Mouse (Mus musculus): ENCODE measurements around the gene Cyp2j12. TPM values are rescaled to one million over a fixed set of nuclear protein-coding genes. Genes with fewer than 3 reads are reported as not detected.
"Not testable (repeated sequence)": the region's sequence is repeated elsewhere in the genome, so short reads cannot be mapped to it uniquely, and the experiment has no call there.

The Cyp2j12 gene
- polyA plus RNA-seq (2014; fragmentation: Nextera tagmentation; extraction: Ambion mirVana) = not detected in 2 replicates

GRCm38 (mm10) chr4:96140732-96141467 is at the start of gene Cyp2j12:
Gene Cyp2j12, minus strand, starts transcription at chr4:96141152.
- ATAC-seq (replicated peaks; ENCODE audit: low FRiP score) = no peak
- Histone ChIP-seq H3K9ac (ENCODE audit: low read depth, low read length) (no peak within 1 kb of the TSS), H3K4me2 (no peak within 1 kb of the TSS), H3K4me1 (replicated peaks; ENCODE audit: control insufficient read depth, insufficient read depth, low read length) (no peaks in the 10 kb centered on the region), H3K4me3 (ENCODE audit: low read depth, low read length) (no peak within 1 kb of the TSS), H3K27ac (ENCODE audit: low read depth, low read length) (no peak within 1 kb of the TSS), H3K36me3 (ENCODE audit: control insufficient read depth, insufficient read depth, low read length) (no peaks in the 10 kb centered on the region), H3K27me3 (replicated peaks; ENCODE audit: control insufficient read depth, insufficient read depth, low read length) (no peaks in the 10 kb centered on the region), H3K9me3 (ENCODE audit: control insufficient read depth, low read length) (no peaks in the 10 kb centered on the region)
- WGBS = 69% methylated on average over 7 of the region's 7 CpGs
- no peak for DNase-seq (ENCODE audit: low spot score)

- not testable (repeated sequence) for H3K9ac ChIP-seq (ENCODE audit: low read depth, low read length); H3K36me3 ChIP-seq (ENCODE audit: control insufficient read depth, insufficient read depth, low read length); H3K4me3 ChIP-seq (ENCODE audit: low read depth, low read length); H3K9me3 ChIP-seq (ENCODE audit: control insufficient read depth, low read length); ATAC-seq (replicated peaks; ENCODE audit: low FRiP score); DNase-seq (ENCODE audit: low spot score); H3K27me3 ChIP-seq (replicated peaks; ENCODE audit: control insufficient read depth, insufficient read depth, low read length); H3K4me1 ChIP-seq (replicated peaks; ENCODE audit: control insufficient read depth, insufficient read depth, low read length); H3K4me2 ChIP-seq; H3K27ac ChIP-seq (ENCODE audit: low read depth, low read length)
- 82% methylated on average over 5 of the region's 5 CpGs for WGBS
These were observed 48.4 kb upstream of the Cyp2j12 start for GRCm38 (mm10) chr4:96189321-96189720.

GRCm38 (mm10) chr4:96188671-96189070 is 47.7 kb upstream of the Cyp2j12 start:
- not testable (repeated sequence) for H3K9me3 ChIP-seq (ENCODE audit: control insufficient read depth, low read length); H3K9ac ChIP-seq (ENCODE audit: low read depth, low read length); H3K36me3 ChIP-seq (ENCODE audit: control insufficient read depth, insufficient read depth, low read length); H3K4me3 ChIP-seq (ENCODE audit: low read depth, low read length); H3K4me2 ChIP-seq; DNase-seq (ENCODE audit: low spot score); ATAC-seq (replicated peaks; ENCODE audit: low FRiP score); H3K4me1 ChIP-seq (replicated peaks; ENCODE audit: control insufficient read depth, insufficient read depth, low read length); H3K27ac ChIP-seq (ENCODE audit: low read depth, low read length); H3K27me3 ChIP-seq (replicated peaks; ENCODE audit: control insufficient read depth, insufficient read depth, low read length)
- 77% methylated on average over 2 of the region's 2 CpGs for WGBS

- H3K27ac ChIP-seq (ENCODE audit: low read depth, low read length); ATAC-seq (replicated peaks; ENCODE audit: low FRiP score); DNase-seq (ENCODE audit: low spot score); H3K36me3 ChIP-seq (ENCODE audit: control insufficient read depth, insufficient read depth, low read length); H3K9ac ChIP-seq (ENCODE audit: low read depth, low read length); H3K4me1 ChIP-seq (replicated peaks; ENCODE audit: control insufficient read depth, insufficient read depth, low read length); H3K27me3 ChIP-seq (replicated peaks; ENCODE audit: control insufficient read depth, insufficient read depth, low read length); H3K4me3 ChIP-seq (ENCODE audit: low read depth, low read length); H3K4me2 ChIP-seq; H3K9me3 ChIP-seq (ENCODE audit: control insufficient read depth, low read length): not testable (repeated sequence)
- 82% methylated on average over 2 of the region's 2 CpGs for WGBS
These were observed 47.2 kb upstream of the Cyp2j12 start for GRCm38 (mm10) chr4:96188146-96188545.

DNA sequence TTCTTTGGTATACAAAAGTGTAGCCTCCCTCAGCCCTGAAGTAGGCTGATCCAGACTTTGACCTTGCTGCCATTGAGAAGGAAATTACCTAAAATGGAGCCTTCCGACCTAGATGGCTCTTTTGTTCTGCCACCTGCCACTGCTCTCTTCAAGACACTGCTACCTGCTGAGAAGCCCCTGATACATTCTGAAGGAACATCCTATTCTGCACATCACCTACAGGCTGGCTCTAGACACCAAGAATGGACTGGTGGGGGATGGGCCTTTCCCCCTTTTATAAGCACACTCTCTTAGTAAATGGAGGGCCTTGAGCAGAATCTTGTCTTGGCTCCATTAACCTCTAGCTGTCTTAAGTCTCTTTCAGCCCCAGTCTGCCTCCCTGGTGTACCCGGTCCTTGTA is 43.8 kb upstream of the Cyp2j12 start:
- not testable (repeated sequence) for H3K4me2 ChIP-seq; H3K9ac ChIP-seq (ENCODE audit: low read depth, low read length); H3K4me3 ChIP-seq (ENCODE audit: low read depth, low read length); ATAC-seq (replicated peaks; ENCODE audit: low FRiP score); H3K27me3 ChIP-seq (replicated peaks; ENCODE audit: control insufficient read depth, insufficient read depth, low read length); H3K27ac ChIP-seq (ENCODE audit: low read depth, low read length); H3K9me3 ChIP-seq (ENCODE audit: control insufficient read depth, low read length); DNase-seq (ENCODE audit: low spot score); H3K36me3 ChIP-seq (ENCODE audit: control insufficient read depth, insufficient read depth, low read length); H3K4me1 ChIP-seq (replicated peaks; ENCODE audit: control insufficient read depth, insufficient read depth, low read length)
- WGBS = 89% methylated on average over 2 of the region's 2 CpGs

GRCm38 (mm10) chr4:96162839-96163238 is 21.9 kb upstream of the Cyp2j12 start:
- Histone ChIP-seq H3K4me2 (no peak overlapping the region), H3K9me3 (ENCODE audit: control insufficient read depth, low read length) (no peaks in the 10 kb centered on the region), H3K4me1 (replicated peaks; ENCODE audit: control insufficient read depth, insufficient read depth, low read length) (no peaks in the 10 kb centered on the region), H3K36me3 (ENCODE audit: control insufficient read depth, insufficient read depth, low read length) (no peaks in the 10 kb centered on the region), H3K9ac (ENCODE audit: low read depth, low read length) (no peak overlapping the region), H3K27ac (ENCODE audit: low read depth, low read length) (no peak overlapping the region), H3K4me3 (ENCODE audit: low read depth, low read length) (no peak overlapping the region), H3K27me3 (replicated peaks; ENCODE audit: control insufficient read depth, insufficient read depth, low read length) (no peaks in the 10 kb centered on the region)
- no peak for DNase-seq (ENCODE audit: low spot score)
- no peak for ATAC-seq (replicated peaks; ENCODE audit: low FRiP score)
- WGBS = 85% methylated on average over 1 of the region's 1 CpGs

- Histone ChIP-seq H3K4me2 (no peak overlapping the region), H3K27me3 (replicated peaks; ENCODE audit: control insufficient read depth, insufficient read depth, low read length) (no peaks in the 10 kb centered on the region), H3K36me3 (ENCODE audit: control insufficient read depth, insufficient read depth, low read length) (no peaks in the 10 kb centered on the region), H3K9ac (ENCODE audit: low read depth, low read length) (no peak overlapping the region), H3K27ac (ENCODE audit: low read depth, low read length) (no peak overlapping the region), H3K4me1 (replicated peaks; ENCODE audit: control insufficient read depth, insufficient read depth, low read length) (no peaks in the 10 kb centered on the region), H3K9me3 (ENCODE audit: control insufficient read depth, low read length) (no peaks in the 10 kb centered on the region), H3K4me3 (ENCODE audit: low read depth, low read length) (no peak overlapping the region)
- DNase-seq (ENCODE audit: low spot score) (no peak), ATAC-seq (replicated peaks; ENCODE audit: low FRiP score) (no peak)
- WGBS = 61% methylated on average over 1 of the region's 1 CpGs
These were observed 20.6 kb upstream of the Cyp2j12 start for GRCm38 (mm10) chr4:96161575-96161974.

GRCm38 (mm10) chr4:96139226-96139625 is 1.7 kb downstream of the Cyp2j12 start:
- no peaks in the 10 kb centered on the region for H3K9me3 ChIP-seq (ENCODE audit: control insufficient read depth, low read length)
- no peaks in the 10 kb centered on the region for H3K27me3 ChIP-seq (replicated peaks; ENCODE audit: control insufficient read depth, insufficient read depth, low read length)
- H3K36me3 ChIP-seq (ENCODE audit: control insufficient read depth, insufficient read depth, low read length) = no peaks in the 10 kb centered on the region
- H3K4me1 ChIP-seq (replicated peaks; ENCODE audit: control insufficient read depth, insufficient read depth, low read length) = no peaks in the 10 kb centered on the region
- H3K27ac ChIP-seq (ENCODE audit: low read depth, low read length) = no peak overlapping the region
- no peak for DNase-seq (ENCODE audit: low spot score)
- WGBS = 79% methylated on average over 1 of the region's 1 CpGs
- ATAC-seq (replicated peaks; ENCODE audit: low FRiP score) = no peak
- H3K9ac ChIP-seq (ENCODE audit: low read depth, low read length) = no peak overlapping the region
- H3K4me3 ChIP-seq (ENCODE audit: low read depth, low read length) = no peak overlapping the region
- no peak overlapping the region for H3K4me2 ChIP-seq

GRCm38 (mm10) chr4:96134246-96134645 is 6.7 kb downstream of the Cyp2j12 start:
- no peaks in the 10 kb centered on the region for H3K4me1 ChIP-seq (replicated peaks; ENCODE audit: control insufficient read depth, insufficient read depth, low read length)
- WGBS = 73% methylated on average over 3 of the region's 3 CpGs
- ATAC-seq (replicated peaks; ENCODE audit: low FRiP score) = no peak
- H3K27ac ChIP-seq (ENCODE audit: low read depth, low read length) = no peak overlapping the region
- H3K4me2 ChIP-seq = no peak overlapping the region
- H3K36me3 ChIP-seq (ENCODE audit: control insufficient read depth, insufficient read depth, low read length) = no peaks in the 10 kb centered on the region
- no peak for DNase-seq (ENCODE audit: low spot score)
- no peak overlapping the region for H3K4me3 ChIP-seq (ENCODE audit: low read depth, low read length)
- no peaks in the 10 kb centered on the region for H3K9me3 ChIP-seq (ENCODE audit: control insufficient read depth, low read length)
- H3K27me3 ChIP-seq (replicated peaks; ENCODE audit: control insufficient read depth, insufficient read depth, low read length) = no peaks in the 10 kb centered on the region
- no peak overlapping the region for H3K9ac ChIP-seq (ENCODE audit: low read depth, low read length)
